Mouse (Mus musculus): ENCODE data around the gene Fbxl15. TPM values are rescaled to one million over a fixed set of nuclear protein-coding genes. Genes with fewer than 3 reads are reported as not detected.

Gene Fbxl15
- polyA plus RNA-seq, 1 experiment from 2014 or later: 12.8 TPM

DNA sequence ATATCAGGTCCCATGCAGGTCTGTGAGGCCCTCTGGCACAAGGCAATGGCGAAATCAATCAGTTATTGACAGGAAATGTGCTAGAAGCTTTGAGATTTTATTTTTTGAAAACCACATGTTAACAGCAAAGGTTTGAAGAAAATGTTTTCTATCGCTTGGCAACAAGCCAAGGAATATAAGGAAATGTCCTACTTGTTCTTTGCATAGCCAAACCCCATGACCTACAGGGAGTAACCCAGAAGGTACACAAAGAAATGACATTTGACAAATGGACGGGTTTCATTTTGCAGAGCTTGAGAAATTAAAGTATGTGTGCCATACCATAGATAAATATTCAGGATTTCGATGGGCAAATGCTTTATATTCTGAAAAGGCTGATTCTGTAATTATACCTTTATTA is 31.0 kb upstream of the Fbxl15 start:
- no peak for ATAC-seq (replicated peaks; ENCODE audit: extremely low read depth, insufficient read depth, low FRiP score)
- Histone ChIP-seq H3K4me1 (ENCODE audit: control insufficient read depth, insufficient read depth, low read length) (0 out of 2 replicates have a peak, but pooled peaks cover 1% of the 10 kb centered on the region), H3K9ac (ENCODE audit: low read length) (no peak overlapping the region), H3K36me3 (ENCODE audit: control insufficient read depth, insufficient read depth) (no peaks in the 10 kb centered on the region), H3K9me3 (replicated peaks; ENCODE audit: control insufficient read depth, low read length) (no peaks in the 10 kb centered on the region), H3K4me2 (ENCODE audit: low read depth, low read length) (no peak overlapping the region), H3K27ac (ENCODE audit: low read length) (no peak overlapping the region), H3K27me3 (ENCODE audit: control insufficient read depth, insufficient read depth, low read length) (no peaks in the 10 kb centered on the region), H3K4me3 (ENCODE audit: low read length) (no peak overlapping the region)
- 58% methylated on average over 4 of the region's 4 CpGs for WGBS

DNA sequence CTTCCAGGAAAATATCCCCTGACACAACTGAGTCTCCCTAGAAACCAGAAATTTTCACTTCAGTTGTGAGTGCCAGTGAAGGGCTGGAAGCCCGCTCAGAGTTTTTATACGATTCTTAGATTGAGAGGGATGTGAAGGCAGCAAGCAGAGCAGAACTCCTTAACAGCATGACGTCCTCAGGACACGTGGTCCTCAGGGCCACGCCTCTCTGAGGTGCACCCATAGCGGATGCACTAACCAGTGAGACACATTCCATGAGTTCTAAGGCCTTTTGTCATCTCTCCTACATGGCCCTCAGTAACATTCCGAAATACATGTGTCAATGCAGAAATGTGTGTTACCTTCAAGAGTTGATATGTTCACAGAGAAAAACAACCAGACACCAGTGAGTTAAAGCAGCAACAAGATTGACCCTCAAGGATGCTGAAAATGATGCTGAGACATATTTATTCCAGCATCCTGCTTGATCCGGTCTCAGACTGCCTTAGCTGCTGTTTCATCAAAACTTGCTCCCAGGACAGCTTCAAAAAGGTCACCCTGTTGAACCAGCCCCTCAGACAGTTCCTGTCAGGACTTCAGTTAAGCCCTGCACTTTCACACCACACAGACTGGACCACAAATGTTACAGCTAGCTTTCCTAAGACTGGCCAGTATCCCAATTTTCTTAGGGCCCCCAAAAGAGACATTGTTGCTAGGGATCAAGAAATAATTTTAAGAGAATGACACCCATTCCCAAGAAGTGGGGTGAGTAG is 27.5 kb upstream of the Fbxl15 start:
- Histone ChIP-seq H3K36me3 (ENCODE audit: control insufficient read depth, insufficient read depth) (no peaks in the 10 kb centered on the region), H3K4me2 (ENCODE audit: low read depth, low read length) (no peak overlapping the region), H3K4me3 (ENCODE audit: low read length) (no peak overlapping the region), H3K27me3 (ENCODE audit: control insufficient read depth, insufficient read depth, low read length) (no peaks in the 10 kb centered on the region), H3K9me3 (replicated peaks; ENCODE audit: control insufficient read depth, low read length) (no peaks in the 10 kb centered on the region), H3K4me1 (ENCODE audit: control insufficient read depth, insufficient read depth, low read length) (0 out of 2 replicates have a peak, but pooled peaks cover 7% of the 10 kb centered on the region), H3K9ac (ENCODE audit: low read length) (no peak overlapping the region), H3K27ac (ENCODE audit: low read length) (no peak overlapping the region)
- 35% methylated on average over 8 of the region's 8 CpGs for WGBS
- ATAC-seq (replicated peaks; ENCODE audit: extremely low read depth, insufficient read depth, low FRiP score): no peak

DNA sequence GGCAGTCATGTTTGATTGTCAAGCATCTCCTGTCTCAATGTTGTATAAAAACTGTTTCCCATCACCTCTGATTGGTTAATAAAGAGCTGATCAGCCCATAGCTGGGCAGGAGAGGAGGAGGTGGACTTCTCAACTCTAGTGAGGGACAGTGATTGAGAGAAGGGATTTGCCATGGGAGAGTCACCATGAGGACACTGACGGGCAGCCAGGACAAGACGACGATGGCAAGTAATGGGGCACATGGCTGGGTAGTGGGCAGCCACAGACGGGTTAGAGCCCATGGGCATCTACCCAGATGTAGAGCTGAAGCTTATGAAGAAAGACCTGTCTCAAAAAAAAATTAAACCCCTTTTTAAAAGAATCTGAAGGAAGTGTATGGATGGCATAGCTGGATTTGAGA is 25.4 kb upstream of the Fbxl15 start:
- H3K4me3 ChIP-seq (ENCODE audit: low read length): no peak overlapping the region
- 83% methylated on average over 4 of the region's 4 CpGs for WGBS
- H3K36me3 ChIP-seq (ENCODE audit: control insufficient read depth, insufficient read depth): no peaks in the 10 kb centered on the region
- no peaks in the 10 kb centered on the region for H3K9me3 ChIP-seq (replicated peaks; ENCODE audit: control insufficient read depth, low read length)
- H3K27ac ChIP-seq (ENCODE audit: low read length): no peak overlapping the region
- H3K27me3 ChIP-seq (ENCODE audit: control insufficient read depth, insufficient read depth, low read length): peaks cover 2% of the 10 kb centered on the region; the same call in 1 of the 2 replicates
- peaks cover 14% of the 10 kb centered on the region for H3K4me1 ChIP-seq (ENCODE audit: control insufficient read depth, insufficient read depth, low read length)
- no peak overlapping the region for H3K9ac ChIP-seq (ENCODE audit: low read length)
- H3K4me2 ChIP-seq (ENCODE audit: low read depth, low read length): no peak overlapping the region
- ATAC-seq (replicated peaks; ENCODE audit: extremely low read depth, insufficient read depth, low FRiP score): no peak

DNA sequence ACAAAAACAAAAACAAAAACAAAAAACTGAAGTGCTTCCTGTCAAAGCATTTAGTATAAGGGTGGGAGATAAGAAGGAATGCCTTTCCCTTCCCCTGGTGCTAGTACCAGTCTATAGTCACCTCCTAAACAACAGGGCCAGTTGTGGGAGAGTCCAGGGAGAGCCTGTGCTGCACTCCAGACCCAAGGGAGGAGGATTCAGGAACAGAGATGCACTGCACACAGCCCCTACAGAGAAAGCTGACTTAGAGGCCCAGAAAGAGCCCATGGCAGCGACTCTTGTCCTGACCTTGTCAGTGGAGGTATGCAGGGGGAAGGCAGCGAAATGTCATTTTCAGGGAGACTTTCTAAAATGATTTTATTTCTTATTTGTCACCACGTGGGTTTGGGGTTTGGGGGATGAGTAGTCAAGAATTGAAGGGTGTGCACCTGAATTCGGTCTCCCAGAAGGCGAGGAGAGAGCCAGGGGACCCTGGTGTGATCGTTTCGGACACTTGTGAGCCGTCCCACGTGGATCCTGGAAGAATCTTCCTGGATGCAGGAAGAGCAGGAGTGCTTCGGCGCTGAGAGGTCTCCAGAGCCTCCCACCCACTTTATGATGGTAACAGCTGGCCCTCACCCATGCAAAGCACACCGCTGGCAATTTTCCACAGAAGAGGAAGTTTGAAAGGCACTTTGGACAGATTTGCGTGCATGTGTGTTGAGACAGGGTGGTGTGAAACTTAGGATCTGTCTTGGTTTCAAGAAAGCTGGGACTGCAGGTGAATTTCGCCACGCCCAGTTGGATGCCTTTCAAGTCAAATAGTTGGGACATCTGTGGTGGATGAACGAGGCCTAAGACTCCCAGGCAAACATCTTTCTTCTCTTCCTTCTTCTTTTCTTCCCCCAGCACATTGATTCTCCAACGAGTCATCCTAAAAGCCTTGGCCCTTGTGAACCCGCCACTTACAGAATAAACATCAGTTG is 24.5 kb upstream of the Fbxl15 start:
- no peaks in the 10 kb centered on the region for H3K9me3 ChIP-seq (replicated peaks; ENCODE audit: control insufficient read depth, low read length)
- WGBS: 50% methylated on average over 18 of the region's 18 CpGs
- ATAC-seq (replicated peaks; ENCODE audit: extremely low read depth, insufficient read depth, low FRiP score): no peak
- H3K9ac ChIP-seq (ENCODE audit: low read length): peak overlapping the region; percentile 86; the same call in 1 of the 2 replicates
- peak overlapping the region; percentile 84 for H3K27ac ChIP-seq (ENCODE audit: low read length)
- peaks cover 15% of the 10 kb centered on the region for H3K4me1 ChIP-seq (ENCODE audit: control insufficient read depth, insufficient read depth, low read length)
- peak overlapping the region; percentile 86 for H3K4me3 ChIP-seq (ENCODE audit: low read length)
- H3K27me3 ChIP-seq (ENCODE audit: control insufficient read depth, insufficient read depth, low read length): peaks cover 5% of the 10 kb centered on the region; the same call in 1 of the 2 replicates
- H3K4me2 ChIP-seq (ENCODE audit: low read depth, low read length): peak overlapping the region; percentile 73
- H3K36me3 ChIP-seq (ENCODE audit: control insufficient read depth, insufficient read depth): peaks cover 4% of the 10 kb centered on the region; the same call in 1 of the 2 replicates

DNA sequence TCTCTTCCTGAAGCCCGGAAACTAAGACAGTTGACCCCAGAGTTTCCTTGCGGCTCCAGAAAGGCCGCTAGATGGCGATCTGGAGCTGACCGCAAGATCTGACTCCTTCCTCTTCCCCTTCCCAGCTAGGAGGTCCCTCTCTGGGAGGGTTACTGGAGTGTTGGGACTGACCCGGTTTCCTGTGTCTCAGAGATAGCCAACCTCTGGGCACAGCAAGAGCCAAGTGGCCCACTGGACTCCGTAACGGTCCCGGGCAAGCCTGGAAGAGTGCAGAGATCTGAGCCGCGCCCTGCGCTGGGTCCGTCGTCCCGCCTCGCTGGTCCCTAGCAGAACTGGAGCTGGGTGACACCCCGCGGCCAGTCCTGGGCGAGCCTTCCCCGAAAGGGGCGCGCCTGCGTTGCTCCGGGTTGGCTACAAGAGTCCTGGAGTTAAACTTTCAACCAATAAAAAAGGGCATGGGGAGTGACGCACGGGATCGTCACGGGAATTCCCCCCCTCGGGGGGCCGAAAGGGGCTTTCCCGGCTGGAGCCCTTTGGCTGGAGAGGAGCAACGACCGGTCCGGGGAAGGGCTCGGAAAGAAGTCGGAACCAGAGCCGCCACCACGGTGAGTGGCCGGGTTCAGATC is 23.7 kb upstream of the Fbxl15 start, which contains the start of gene Nfkb2:
TSS of gene Nfkb2 (plus strand) at position 105 of the 626 bp plus-strand sequence.
- Histone ChIP-seq H3K4me3 (ENCODE audit: low read length) (peak within 1 kb of the TSS; percentile 86), H3K27me3 (ENCODE audit: control insufficient read depth, insufficient read depth, low read length) (peaks cover 5% of the 10 kb centered on the region; the same call in 1 of the 2 replicates)
- under 1% methylated on average over 39 of the region's 39 CpGs for WGBS

DNA sequence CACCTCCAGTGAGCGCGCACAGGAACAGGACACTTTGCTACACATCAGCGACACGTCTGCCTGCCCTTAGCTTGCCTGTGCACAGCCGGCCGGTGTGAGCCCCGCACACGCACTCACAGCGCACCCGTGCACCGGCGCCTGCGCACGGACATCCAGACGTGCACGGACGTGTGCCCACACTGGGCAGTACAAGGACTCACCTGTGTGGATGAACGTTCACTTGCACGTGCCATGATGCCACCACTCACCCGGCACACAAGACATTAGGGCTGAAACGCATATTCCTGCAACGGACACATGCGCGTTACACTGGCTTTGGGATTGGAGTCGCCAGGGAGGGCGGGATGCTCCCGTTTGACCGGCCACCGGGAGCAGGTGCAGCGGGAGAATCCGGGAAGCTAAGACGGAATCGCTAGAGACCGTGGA is 23.1 kb upstream of the Fbxl15 start:
- WGBS: 0% methylated on average over 34 of the region's 34 CpGs
- H3K9ac ChIP-seq (ENCODE audit: low read length): peak overlapping the region; percentile 86
- ATAC-seq (replicated peaks; ENCODE audit: extremely low read depth, insufficient read depth, low FRiP score): peak; percentile 42
- peak overlapping the region; percentile 84 for H3K27ac ChIP-seq (ENCODE audit: low read length)
- H3K9me3 ChIP-seq (replicated peaks; ENCODE audit: control insufficient read depth, low read length): no peaks in the 10 kb centered on the region
- peak overlapping the region; percentile 86 for H3K4me3 ChIP-seq (ENCODE audit: low read length)
- H3K36me3 ChIP-seq (ENCODE audit: control insufficient read depth, insufficient read depth): peaks cover 10% of the 10 kb centered on the region
- peaks cover 20% of the 10 kb centered on the region for H3K4me1 ChIP-seq (ENCODE audit: control insufficient read depth, insufficient read depth, low read length)
- peaks cover 9% of the 10 kb centered on the region for H3K27me3 ChIP-seq (ENCODE audit: control insufficient read depth, insufficient read depth, low read length)
- peak overlapping the region; percentile 73 for H3K4me2 ChIP-seq (ENCODE audit: low read depth, low read length)

More for the DNA sequence above, 23.7 kb upstream of the Fbxl15 start, which contains the start of gene Nfkb2:
- Histone ChIP-seq H3K9me3 (replicated peaks; ENCODE audit: control insufficient read depth, low read length) (no peaks in the 10 kb centered on the region), H3K4me1 (ENCODE audit: control insufficient read depth, insufficient read depth, low read length) (peaks cover 20% of the 10 kb centered on the region), H3K36me3 (ENCODE audit: control insufficient read depth, insufficient read depth) (peaks cover 4% of the 10 kb centered on the region), H3K9ac (ENCODE audit: low read length) (peak within 1 kb of the TSS; percentile 86), H3K27ac (ENCODE audit: low read length) (peak within 1 kb of the TSS; percentile 84), H3K4me2 (ENCODE audit: low read depth, low read length) (peak within 1 kb of the TSS; percentile 73)
- peak; percentile 93 for ATAC-seq (replicated peaks; ENCODE audit: extremely low read depth, insufficient read depth, low FRiP score)

DNA sequence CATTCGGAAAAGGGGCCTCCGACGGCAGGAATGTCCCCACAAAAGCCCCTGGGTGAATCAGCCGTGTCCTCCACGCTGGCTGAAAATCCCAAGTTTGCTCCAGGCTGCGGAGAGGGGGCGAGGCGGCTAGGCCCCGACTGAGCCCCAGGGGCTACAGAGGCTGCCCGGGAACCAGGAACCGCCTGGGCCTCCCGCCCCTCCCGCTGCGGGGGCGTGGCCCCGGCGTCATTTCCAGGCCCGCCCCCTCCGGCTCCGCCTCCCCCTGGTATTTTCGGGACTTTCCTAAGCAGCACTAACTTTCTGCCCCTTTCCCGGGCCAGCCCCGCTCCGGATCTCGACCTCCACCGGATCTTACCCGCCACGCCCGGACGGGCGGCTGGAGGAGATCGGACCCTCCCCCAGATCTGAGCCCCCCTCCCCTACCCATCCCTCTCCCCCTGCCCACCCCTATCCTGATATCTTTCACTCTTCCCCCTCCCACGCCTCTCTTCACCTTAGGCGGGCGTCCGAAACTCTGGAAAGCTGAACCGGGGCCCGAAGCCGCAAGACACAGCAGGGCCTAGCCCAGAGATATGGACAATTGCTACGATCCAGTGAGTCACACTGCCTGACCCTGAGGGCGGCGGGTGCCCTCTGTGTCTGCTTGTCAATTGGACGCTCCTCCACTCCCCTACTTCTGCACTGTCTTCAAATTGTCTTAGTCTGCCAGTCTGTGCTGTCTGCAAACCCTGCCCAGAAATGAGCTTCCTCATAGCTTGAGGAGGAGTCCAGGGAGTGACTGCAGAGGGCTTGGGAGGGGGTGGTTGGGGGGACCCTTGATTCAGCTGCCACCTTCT is 22.3 kb upstream of the Fbxl15 start:
- H3K27ac ChIP-seq (ENCODE audit: low read length): peak overlapping the region; percentile 84
- peak overlapping the region; percentile 73 for H3K4me2 ChIP-seq (ENCODE audit: low read depth, low read length)
- H3K36me3 ChIP-seq (ENCODE audit: control insufficient read depth, insufficient read depth): peaks cover 16% of the 10 kb centered on the region
- ATAC-seq (replicated peaks; ENCODE audit: extremely low read depth, insufficient read depth, low FRiP score): peak; percentile 72
- H3K9me3 ChIP-seq (replicated peaks; ENCODE audit: control insufficient read depth, low read length): no peaks in the 10 kb centered on the region
- peak overlapping the region; percentile 86 for H3K4me3 ChIP-seq (ENCODE audit: low read length)
- H3K27me3 ChIP-seq (ENCODE audit: control insufficient read depth, insufficient read depth, low read length): peaks cover 9% of the 10 kb centered on the region
- under 1% methylated on average over 42 of the region's 43 CpGs for WGBS
- H3K4me1 ChIP-seq (ENCODE audit: control insufficient read depth, insufficient read depth, low read length): peaks cover 20% of the 10 kb centered on the region
- H3K9ac ChIP-seq (ENCODE audit: low read length): peak overlapping the region; percentile 87

DNA sequence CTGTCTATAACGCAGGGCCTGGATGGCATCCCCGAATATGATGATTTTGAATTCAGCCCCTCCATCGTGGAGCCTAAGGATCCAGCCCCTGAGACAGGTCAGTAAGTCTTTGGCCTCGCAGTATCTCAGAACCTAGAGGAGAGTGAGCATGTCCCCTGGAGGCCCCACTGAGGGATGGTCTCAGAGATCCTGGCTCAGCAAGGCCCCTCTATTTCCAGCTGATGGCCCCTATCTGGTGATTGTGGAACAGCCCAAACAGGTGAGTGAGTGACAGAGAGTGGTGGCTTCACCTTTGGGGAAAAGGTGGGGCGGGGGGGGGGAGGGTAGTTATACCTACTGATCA is 21.7 kb upstream of the Fbxl15 start:
- H3K4me3 ChIP-seq (ENCODE audit: low read length): peak overlapping the region; percentile 86
- H3K9ac ChIP-seq (ENCODE audit: low read length): peak overlapping the region; percentile 87
- peaks cover 19% of the 10 kb centered on the region for H3K36me3 ChIP-seq (ENCODE audit: control insufficient read depth, insufficient read depth)
- peak overlapping the region; percentile 73 for H3K4me2 ChIP-seq (ENCODE audit: low read depth, low read length)
- H3K27me3 ChIP-seq (ENCODE audit: control insufficient read depth, insufficient read depth, low read length): peaks cover 9% of the 10 kb centered on the region
- H3K9me3 ChIP-seq (replicated peaks; ENCODE audit: control insufficient read depth, low read length): no peaks in the 10 kb centered on the region
- H3K27ac ChIP-seq (ENCODE audit: low read length): peak overlapping the region; percentile 78; the same call in 1 of the 2 replicates
- peaks cover 20% of the 10 kb centered on the region for H3K4me1 ChIP-seq (ENCODE audit: control insufficient read depth, insufficient read depth, low read length)
- ATAC-seq (replicated peaks; ENCODE audit: extremely low read depth, insufficient read depth, low FRiP score): no peak
- WGBS: 61% methylated on average over 5 of the region's 5 CpGs

Data from heart, embryonic 16.5 days (tissue).